Mouse (Mus musculus) hindbrain, embryonic 12.5 days (tissue): ENCODE measurements at regions not wholly inside any gene's neighbourhood (a gene's known extent, or its start where the extent isn't known, plus 50 kb on each side); places are given as distances from the start of the nearest gene placed in this dataset.

ENCODE experiments used
- ATAC-seq: fragments of 200-750 bp; cut with Nextera tagmentation; 2 replicates; pipeline ENCODE4 v1.8.0; 2017; ENCODE audit warnings: moderate TSS enrichment; ENCODE audit not compliant: low FRiP score
- H3K27ac ChIP-seq: fragments of 300-500 bp; sonication (generic); 2 replicates; pipeline ENCODE4 v1.5.1; 2016; ENCODE audit warnings: mild to moderate bottlenecking
- H3K27me3 ChIP-seq: fragments of 300-500 bp; sonication (generic); 2 replicates; pipeline ENCODE4 v1.6.1; 2016; ENCODE audit warnings: mild to moderate bottlenecking
- H3K36me3 ChIP-seq: fragments of 300-500 bp; sonication (generic); 2 replicates; pipeline ENCODE4 v1.6.1; 2016; ENCODE audit warnings: mild to moderate bottlenecking
- H3K4me1 ChIP-seq: fragments of 300-500 bp; sonication (generic); 2 replicates; pipeline ENCODE4 v1.6.1; 2016
- H3K4me2 ChIP-seq: fragments of 300-500 bp; sonication (generic); replicated peaks from 2 replicates; pipeline ENCODE4 v1.6.1; 2016; ENCODE audit warnings: mild to moderate bottlenecking
- H3K4me3 ChIP-seq: fragments of 300-500 bp; sonication (generic); 2 replicates; pipeline ENCODE4 v1.5.1; 2016; ENCODE audit warnings: mild to moderate bottlenecking
- H3K9ac ChIP-seq: fragments of 300-500 bp; sonication (generic); 2 replicates; pipeline ENCODE4 v1.6.1; 2016; ENCODE audit warnings: mild to moderate bottlenecking, moderate library complexity
- H3K9me3 ChIP-seq: fragments of 300-500 bp; sonication (generic); replicated peaks from 2 replicates; pipeline ENCODE4 v1.6.1; 2016; ENCODE audit warnings: mild to moderate bottlenecking
- WGBS: fragments of 180-500 bp; shearing (Covaris S2); methylation state at CpG from one replicate; pipeline ENCODE4 v1.1.7; 2016; 5-methylcytosine and 5-hydroxymethylcytosine counted together

DNA sequence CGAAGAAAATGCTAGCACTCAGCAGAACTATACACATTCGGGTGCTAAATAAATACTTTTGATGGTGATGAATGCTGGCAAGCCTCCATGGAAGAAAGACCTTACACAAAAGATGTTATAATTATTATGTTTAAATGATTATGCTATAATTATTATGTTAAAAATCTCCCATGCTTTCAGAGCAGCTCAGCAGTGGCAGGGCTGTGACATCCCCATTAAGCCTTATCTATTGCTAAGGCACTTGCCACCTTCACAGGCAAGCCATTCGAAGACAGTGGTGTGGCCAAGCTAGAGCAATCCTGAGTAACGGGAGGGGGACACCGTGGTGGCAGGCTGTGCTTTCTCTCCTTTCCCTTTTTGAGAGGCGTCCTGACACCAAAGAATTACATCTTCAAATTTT lies 869.9 kb downstream of the Tmem182 start:
- H3K4me3 ChIP-seq: no peak overlapping the region
- no peak overlapping the region for H3K4me2 ChIP-seq
- 72% methylated on average over 6 of the region's 6 CpGs for WGBS
- H3K9ac ChIP-seq: no peak overlapping the region
- H3K4me1 ChIP-seq: peaks cover 4% of the 10 kb centered on the region; the same call in 1 of the 2 replicates
- ATAC-seq: no peak
- no peaks in the 10 kb centered on the region for H3K27me3 ChIP-seq
- H3K27ac ChIP-seq: no peak overlapping the region
- no peaks in the 10 kb centered on the region for H3K36me3 ChIP-seq
- H3K9me3 ChIP-seq: no peaks in the 10 kb centered on the region

DNA sequence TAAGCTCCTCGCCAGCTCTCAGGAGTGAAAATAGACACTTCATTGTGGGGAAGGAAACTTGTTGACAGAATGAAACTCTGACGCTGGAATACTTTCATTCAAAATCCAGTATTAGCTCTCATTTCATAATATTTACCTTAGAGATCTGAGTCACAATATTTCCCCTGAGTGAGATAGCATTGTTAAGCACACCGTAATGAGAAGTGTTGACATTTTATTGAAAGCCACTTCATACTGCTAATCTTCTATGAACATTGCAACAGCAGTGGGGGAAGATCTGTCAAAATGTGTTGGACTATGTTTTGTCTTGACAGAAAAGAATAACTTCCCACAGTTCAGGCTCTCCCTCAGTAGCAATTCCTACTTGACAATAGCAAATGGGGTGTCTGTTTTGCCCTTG lies 900.3 kb downstream of the Tmem182 start:
- Histone ChIP-seq H3K9ac (no peak overlapping the region), H3K27ac (no peak overlapping the region), H3K4me1 (no peaks in the 10 kb centered on the region), H3K4me2 (no peak overlapping the region), H3K27me3 (no peaks in the 10 kb centered on the region), H3K9me3 (no peaks in the 10 kb centered on the region), H3K4me3 (no peak overlapping the region), H3K36me3 (no peaks in the 10 kb centered on the region)
- 73% methylated on average over 3 of the region's 3 CpGs for whole genome bisulfite sequencing
- no peak for ATAC-seq

GRCm38 (mm10) chr1:41742644-41743331 lies 937.4 kb downstream of the Tmem182 start:
- H3K4me3 ChIP-seq: no peak overlapping the region
- H3K9ac ChIP-seq: no peak overlapping the region
- peak; percentile 84 for ATAC-seq
- no peaks in the 10 kb centered on the region for H3K9me3 ChIP-seq
- H3K4me1 ChIP-seq: 0 out of 2 replicates have a peak, but pooled peaks cover 6% of the 10 kb centered on the region
- no peaks in the 10 kb centered on the region for H3K36me3 ChIP-seq
- no peak overlapping the region for H3K4me2 ChIP-seq
- no peaks in the 10 kb centered on the region for H3K27me3 ChIP-seq
- WGBS: 29% methylated on average over 5 of the region's 5 CpGs
- H3K27ac ChIP-seq: no peak overlapping the region; the same call in 1 of the 2 replicates

- Histone ChIP-seq H3K9ac (no peak overlapping the region), H3K27ac (no peak overlapping the region; the same call in 1 of the 2 replicates), H3K4me3 (no peak overlapping the region), H3K4me1 (0 out of 2 replicates have a peak, but pooled peaks cover 6% of the 10 kb centered on the region), H3K4me2 (no peak overlapping the region), H3K9me3 (no peaks in the 10 kb centered on the region), H3K36me3 (no peaks in the 10 kb centered on the region), H3K27me3 (no peaks in the 10 kb centered on the region)
- ATAC-seq: peak; percentile 43
- 35% methylated on average over 6 of the region's 6 CpGs for WGBS
Measured at GRCm38 (mm10) chr1:41743332-41743710, 937.9 kb downstream of the Tmem182 start.

GRCm38 (mm10) chr1:41744531-41744930 lies 939.1 kb downstream of the Tmem182 start:
- Histone ChIP-seq H3K4me2 (no peak overlapping the region), H3K9ac (no peak overlapping the region), H3K9me3 (no peaks in the 10 kb centered on the region), H3K36me3 (no peaks in the 10 kb centered on the region), H3K4me3 (no peak overlapping the region), H3K27me3 (no peaks in the 10 kb centered on the region), H3K27ac (no peak overlapping the region), H3K4me1 (0 out of 2 replicates have a peak, but pooled peaks cover 8% of the 10 kb centered on the region)
- WGBS: 67% methylated on average over 3 of the region's 3 CpGs
- ATAC-seq: no peak

- 70% methylated on average over 6 of the region's 6 CpGs for WGBS
- Histone ChIP-seq H3K4me1 (no peaks in the 10 kb centered on the region), H3K9ac (no peak overlapping the region), H3K4me2 (no peak overlapping the region), H3K27me3 (no peaks in the 10 kb centered on the region), H3K27ac (no peak overlapping the region), H3K9me3 (no peaks in the 10 kb centered on the region), H3K36me3 (no peaks in the 10 kb centered on the region), H3K4me3 (no peak overlapping the region)
- no peak for ATAC-seq
Measured at GRCm38 (mm10) chr1:41759366-41759765, 936.2 kb upstream of the Pou3f3 start.
